Mouse (Mus musculus) stomach, embryonic 16.5 days (tissue): Measurements from ENCODE around the gene Ntm. TPM values are rescaled to one million over a fixed set of nuclear protein-coding genes. Genes with fewer than 3 reads are reported as not detected.

ENCODE experiments used
- ATAC-seq: fragments of 200-750 bp; cut with Nextera tagmentation; 2 replicates; pipeline ENCODE4 v1.8.0; 2017; ENCODE audit warnings: moderate number of reproducible peaks, moderate TSS enrichment; ENCODE audit not compliant: insufficient read depth, low FRiP score
- H3K27ac ChIP-seq: fragments of 300-500 bp; sonication (generic); 2 replicates; pipeline ENCODE4 v1.5.1; 2014; ENCODE audit warnings: low read length
- H3K27me3 ChIP-seq: fragments of 300-500 bp; sonication (generic); 2 replicates; pipeline ENCODE4 v1.6.1; 2014; ENCODE audit warnings: low read length, control low read depth, mixed read lengths; ENCODE audit not compliant: control insufficient read depth, insufficient read depth
- H3K36me3 ChIP-seq: fragments of 300-500 bp; sonication (generic); 2 replicates; pipeline ENCODE4 v1.6.1; 2014; ENCODE audit warnings: low read length; ENCODE audit not compliant: control insufficient read depth, insufficient read depth
- H3K4me1 ChIP-seq: fragments of 300-500 bp; sonication (generic); 2 replicates; pipeline ENCODE4 v1.6.1; 2014; ENCODE audit warnings: low read length, control low read depth, mixed read lengths; ENCODE audit not compliant: control insufficient read depth, insufficient read depth
- H3K4me2 ChIP-seq: fragments of 300-500 bp; sonication (generic); 2 replicates; pipeline ENCODE4 v1.6.1; 2014; ENCODE audit warnings: low read depth, low read length, mixed read lengths
- H3K4me3 ChIP-seq: fragments of 300-500 bp; sonication (generic); replicated peaks from 2 replicates; pipeline ENCODE4 v1.5.1; 2014; ENCODE audit warnings: mild to moderate bottlenecking, low read length
- H3K9ac ChIP-seq: fragments of 300-500 bp; sonication (generic); 2 replicates; pipeline ENCODE4 v1.6.1; 2014; ENCODE audit warnings: low read length
- H3K9me3 ChIP-seq: fragments of 300-500 bp; sonication (generic); replicated peaks from 2 replicates; pipeline ENCODE4 v1.6.1; 2016; ENCODE audit warnings: low read length, control low read depth; ENCODE audit not compliant: control insufficient read depth
- WGBS: fragments of 180-500 bp; shearing (Covaris S2); extraction: QIAGEN DNeasy Blood & Tissue Kit; methylation state at CpG from one replicate; pipeline ENCODE4 v1.1.7; 2014; 5-methylcytosine and 5-hydroxymethylcytosine counted together
- polyA plus RNA-seq: library from polyadenylated mRNA; unstranded; fragments of >200 nt; fragmentation: Nextera tagmentation; extraction: Ambion mirVana; gene quantifications from 2 replicates; pipeline ENCODE4 v1.2.1, GENCODE M21; 2015

Gene Ntm
- polyA plus RNA-seq, 1 experiment from 2014 or later = 15.0 TPM

DNA sequence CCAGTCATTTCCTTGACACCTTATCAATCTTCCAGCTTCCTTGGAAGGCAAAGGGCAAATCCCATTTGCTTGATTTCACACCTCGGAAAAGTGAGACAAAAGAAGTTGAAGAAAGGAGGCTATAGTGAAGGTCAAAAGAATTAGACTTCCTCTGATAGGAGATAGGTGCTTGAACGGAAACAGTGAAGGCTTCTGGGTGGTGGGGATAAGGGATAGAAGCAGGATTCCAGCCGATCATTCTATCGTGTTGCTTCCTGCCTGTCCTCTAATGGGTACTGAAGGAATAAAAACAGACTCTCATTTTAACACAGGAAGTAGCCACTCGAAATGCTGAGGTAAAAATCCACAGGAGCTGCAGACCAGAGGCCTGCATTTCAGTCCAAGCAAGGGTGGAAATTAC lies 191.1 kb downstream of the Ntm start:
- no peak overlapping the region for H3K27ac ChIP-seq
- H3K27me3 ChIP-seq = no peaks in the 10 kb centered on the region
- H3K9me3 ChIP-seq = no peaks in the 10 kb centered on the region
- no peaks in the 10 kb centered on the region for H3K36me3 ChIP-seq
- no peak overlapping the region for H3K4me2 ChIP-seq
- ATAC-seq = no peak
- H3K9ac ChIP-seq = no peak overlapping the region
- WGBS = 24% methylated on average over 5 of the region's 5 CpGs
- no peaks in the 10 kb centered on the region; the same call in 1 of the 2 replicates for H3K4me1 ChIP-seq
- no peak overlapping the region for H3K4me3 ChIP-seq

DNA sequence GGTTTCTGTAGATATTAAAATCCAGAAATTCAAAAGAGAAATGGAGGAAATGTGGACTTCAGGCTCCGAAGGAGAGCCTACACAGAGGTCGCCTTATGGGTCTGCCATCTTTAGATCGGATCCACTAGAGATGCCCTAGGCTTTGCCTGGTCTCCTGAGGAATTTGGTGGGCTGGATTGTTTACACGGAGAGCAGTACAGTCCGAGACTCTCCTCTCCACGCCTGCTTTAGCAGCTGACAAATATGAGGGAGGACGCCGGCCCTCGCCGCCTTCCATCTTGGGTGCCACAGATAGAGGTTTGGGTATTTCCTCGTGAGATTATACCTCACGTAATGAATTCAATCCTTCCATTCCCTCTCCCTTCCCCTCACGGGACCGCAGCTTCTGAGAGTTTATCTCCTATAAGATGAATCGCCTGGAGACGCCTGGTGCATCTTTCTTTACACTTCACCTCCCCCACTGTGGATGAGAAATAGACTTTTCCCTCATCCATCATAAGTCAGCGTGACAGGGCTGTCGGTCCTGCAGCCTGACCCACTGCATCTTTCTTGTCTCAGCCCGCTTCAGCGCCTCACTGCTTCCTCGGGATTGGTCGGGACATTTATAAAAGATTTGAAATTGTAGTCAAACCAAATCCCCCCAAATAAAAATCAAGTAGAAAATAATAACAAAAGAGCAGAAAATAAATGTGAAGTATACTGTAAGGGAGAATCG lies 191.7 kb downstream of the Ntm start:
- Histone ChIP-seq H3K9me3 (no peaks in the 10 kb centered on the region), H3K36me3 (no peaks in the 10 kb centered on the region), H3K27me3 (no peaks in the 10 kb centered on the region), H3K4me3 (no peak overlapping the region), H3K27ac (no peak overlapping the region), H3K9ac (no peak overlapping the region), H3K4me1 (no peaks in the 10 kb centered on the region; the same call in 1 of the 2 replicates), H3K4me2 (peak overlapping the region; percentile 27; the same call in 1 of the 2 replicates)
- WGBS = 37% methylated on average over 23 of the region's 23 CpGs
- ATAC-seq = no peak

DNA sequence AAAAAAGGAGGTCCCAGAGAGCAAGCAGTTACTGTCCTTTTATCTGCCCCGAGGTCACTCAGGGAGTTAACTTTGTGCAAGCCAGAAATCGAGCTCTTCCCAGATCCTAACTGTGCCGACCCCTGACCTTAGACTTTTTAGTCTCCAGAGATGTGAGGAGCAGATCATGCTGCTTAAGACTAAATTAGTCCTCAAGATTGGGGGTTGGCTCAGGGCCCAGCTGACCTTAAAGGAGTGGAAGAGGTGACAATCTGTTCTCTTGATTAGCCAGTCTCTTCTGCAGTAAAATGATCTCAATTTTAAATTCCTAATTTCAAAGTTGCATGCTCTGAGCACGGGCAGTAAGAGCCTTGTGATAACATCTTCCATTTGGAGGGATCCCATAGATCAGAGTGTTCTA lies 193.6 kb downstream of the Ntm start:
- Histone ChIP-seq H3K9ac (no peak overlapping the region), H3K4me3 (no peak overlapping the region), H3K27ac (no peak overlapping the region), H3K27me3 (no peaks in the 10 kb centered on the region), H3K36me3 (no peaks in the 10 kb centered on the region), H3K9me3 (no peaks in the 10 kb centered on the region), H3K4me1 (no peaks in the 10 kb centered on the region; the same call in 1 of the 2 replicates), H3K4me2 (no peak overlapping the region)
- 48% methylated on average over 4 of the region's 4 CpGs for WGBS
- no peak for ATAC-seq

DNA sequence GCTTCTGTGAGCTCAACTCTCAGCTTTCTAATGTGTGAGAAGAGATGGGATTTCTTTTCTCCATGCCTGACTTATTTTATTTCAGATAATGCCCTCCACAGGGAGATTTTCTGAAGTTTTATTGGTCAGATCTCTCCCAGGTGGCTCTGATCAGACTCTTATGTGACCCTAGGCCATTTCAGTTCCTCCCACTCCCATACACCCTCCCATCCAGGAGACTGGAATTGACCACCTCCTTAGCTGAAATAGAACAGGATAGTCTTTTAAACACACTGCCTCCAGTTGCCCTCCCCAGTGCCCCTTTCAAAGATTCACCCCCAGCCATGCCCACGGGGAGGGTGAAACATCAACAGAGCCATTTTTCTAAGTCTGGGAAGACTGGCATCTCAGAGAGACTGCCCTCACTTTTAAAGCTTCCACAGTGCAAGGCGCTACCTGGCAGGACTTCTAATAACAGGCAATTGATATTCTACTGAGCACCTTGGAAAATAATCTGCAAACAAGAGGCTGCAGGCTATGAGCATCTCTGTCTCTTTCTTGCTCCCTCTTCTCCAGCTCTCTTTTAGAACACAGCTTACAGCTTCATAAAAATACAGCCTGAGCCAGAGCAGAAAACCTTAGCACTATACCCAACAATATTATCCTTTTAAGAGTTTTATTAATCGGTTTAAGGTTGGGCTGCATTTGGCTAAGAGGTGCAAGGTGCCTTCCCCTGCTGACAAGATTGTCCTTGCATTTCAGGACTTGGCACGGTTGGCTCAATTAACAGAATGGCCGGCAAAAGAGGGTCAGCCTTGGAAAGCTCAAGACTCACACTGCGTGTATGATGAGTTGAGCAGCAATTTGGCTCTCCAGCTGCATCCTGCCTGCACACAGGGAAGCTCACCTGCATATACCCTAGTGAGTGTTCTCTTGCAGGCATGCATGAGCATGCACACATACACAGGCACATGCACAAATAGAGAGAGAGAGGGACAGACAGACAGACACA lies 196.7 kb downstream of the Ntm start:
- Histone ChIP-seq H3K4me3 (no peak overlapping the region), H3K27me3 (no peaks in the 10 kb centered on the region), H3K27ac (no peak overlapping the region), H3K36me3 (no peaks in the 10 kb centered on the region), H3K9ac (no peak overlapping the region), H3K4me2 (no peak overlapping the region), H3K4me1 (no peaks in the 10 kb centered on the region; the same call in 1 of the 2 replicates), H3K9me3 (no peaks in the 10 kb centered on the region)
- no peak for ATAC-seq
- WGBS = 71% methylated on average over 6 of the region's 6 CpGs

GRCm38 (mm10) chr9:29763338-29763737 lies 199.6 kb downstream of the Ntm start:
- Histone ChIP-seq H3K27ac (no peak overlapping the region), H3K27me3 (no peaks in the 10 kb centered on the region), H3K9ac (no peak overlapping the region), H3K4me2 (no peak overlapping the region), H3K9me3 (no peaks in the 10 kb centered on the region), H3K36me3 (no peaks in the 10 kb centered on the region), H3K4me1 (no peaks in the 10 kb centered on the region), H3K4me3 (no peak overlapping the region)
- no peak for ATAC-seq
- WGBS = 86% methylated on average over 4 of the region's 4 CpGs

DNA sequence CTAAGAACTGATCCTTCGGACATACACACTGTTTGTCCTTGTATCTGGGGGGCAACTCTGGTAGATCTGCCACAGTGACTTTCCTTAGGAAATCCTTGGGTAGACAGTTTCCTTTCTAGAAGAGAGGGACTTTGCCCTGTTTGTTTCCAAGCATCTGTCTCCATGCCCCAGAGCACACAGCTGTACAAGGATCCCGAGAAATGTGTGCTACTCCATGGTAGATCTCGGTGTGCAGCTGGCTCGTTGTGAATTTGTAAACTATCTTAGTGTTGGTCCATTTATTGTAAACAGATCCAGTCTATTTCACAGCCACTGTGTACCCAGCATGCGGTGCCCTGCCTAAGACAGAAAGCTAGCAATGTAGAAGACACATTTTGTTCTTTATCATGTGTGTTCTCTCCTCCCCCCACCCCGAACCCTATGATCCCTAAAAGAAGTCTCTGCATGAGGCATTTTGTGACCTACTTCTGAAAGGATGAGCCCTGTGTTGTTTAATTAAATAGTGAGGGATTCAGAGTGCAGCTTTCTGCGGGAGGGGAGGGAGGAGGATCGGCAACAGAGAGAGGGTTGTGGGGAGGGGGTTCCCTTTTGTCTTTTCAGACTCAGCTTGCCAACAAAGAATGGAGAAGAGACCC lies 200.9 kb downstream of the Ntm start:
- no peaks in the 10 kb centered on the region for H3K4me1 ChIP-seq
- no peak overlapping the region for H3K4me2 ChIP-seq
- H3K4me3 ChIP-seq = no peak overlapping the region
- no peak overlapping the region for H3K27ac ChIP-seq
- H3K27me3 ChIP-seq = no peaks in the 10 kb centered on the region
- no peaks in the 10 kb centered on the region for H3K36me3 ChIP-seq
- ATAC-seq = no peak
- H3K9me3 ChIP-seq = no peaks in the 10 kb centered on the region
- WGBS = 49% methylated on average over 8 of the region's 8 CpGs
- H3K9ac ChIP-seq = no peak overlapping the region

- Histone ChIP-seq H3K27me3 (no peaks in the 10 kb centered on the region), H3K9ac (no peak overlapping the region), H3K27ac (no peak overlapping the region), H3K9me3 (no peaks in the 10 kb centered on the region), H3K4me1 (no peaks in the 10 kb centered on the region), H3K4me2 (no peak overlapping the region), H3K36me3 (no peaks in the 10 kb centered on the region), H3K4me3 (no peak overlapping the region)
- 92% methylated on average over 5 of the region's 5 CpGs for WGBS
- no peak for ATAC-seq
These were observed 201.4 kb downstream of the Ntm start for GRCm38 (mm10) chr9:29761511-29761910.

GRCm38 (mm10) chr9:29759940-29760339 lies 203.0 kb downstream of the Ntm start:
- Histone ChIP-seq H3K9me3 (no peaks in the 10 kb centered on the region), H3K9ac (no peak overlapping the region), H3K4me3 (no peak overlapping the region), H3K27ac (no peak overlapping the region), H3K27me3 (no peaks in the 10 kb centered on the region), H3K36me3 (no peaks in the 10 kb centered on the region), H3K4me1 (no peaks in the 10 kb centered on the region), H3K4me2 (no peak overlapping the region)
- ATAC-seq = no peak
- 64% methylated on average over 3 of the region's 3 CpGs for WGBS

DNA sequence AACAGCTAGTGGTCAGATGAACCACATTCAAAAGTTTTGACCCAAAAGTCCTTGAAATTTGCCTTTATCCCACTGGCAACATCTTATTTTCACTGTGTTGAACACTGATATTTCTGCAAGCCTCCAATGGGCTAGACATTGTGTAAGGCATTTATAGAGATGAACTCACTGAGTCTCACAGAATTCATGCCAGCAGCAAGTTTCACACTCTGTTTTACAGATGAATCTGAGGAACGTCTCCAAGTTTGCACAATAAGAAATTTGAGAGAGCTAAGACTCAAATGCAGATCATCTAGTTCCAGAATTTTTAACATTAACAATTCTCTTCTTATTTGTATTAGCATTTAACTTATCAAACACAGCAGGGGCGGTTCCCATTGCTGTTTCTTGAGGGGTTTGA lies 203.9 kb downstream of the Ntm start:
- Histone ChIP-seq H3K9me3 (no peaks in the 10 kb centered on the region), H3K4me2 (no peak overlapping the region), H3K4me1 (no peaks in the 10 kb centered on the region), H3K36me3 (no peaks in the 10 kb centered on the region), H3K4me3 (no peak overlapping the region), H3K27me3 (no peaks in the 10 kb centered on the region), H3K9ac (no peak overlapping the region), H3K27ac (no peak overlapping the region)
- WGBS = 63% methylated on average over 2 of the region's 2 CpGs
- ATAC-seq = no peak
